Comparison of ENCODE assay signal across 9 mouse cellular contexts in genomic region chrX:140279266-140279665, GRCm38 (mm10).
DNase-seq lines count a peak whose midpoint lies in the region; ATAC-seq and TF ChIP-seq lines count a peak whose summit lies in the region.
"Had no signal": no experiment of that assay in that cellular context is flagged by ENCODE, and none has a peak within 500 bp of the region (broad histone marks: within the 10 kb centered on the region; RNA-seq: fewer than 3 reads in every experiment).

No protein-coding gene starts in this region.

- no peaks in the 10 kb centered on the region for H3K9me3 ChIP-seq in embryonic facial prominence, embryonic 10.5 days
- no peaks in the 10 kb centered on the region for H3K9me3 ChIP-seq in hindbrain, embryonic 16.5 days (ENCODE audit: control insufficient read depth, low read length)
- H3K9me3 ChIP-seq in neural tube, embryonic 15.5 days (replicated peaks) = no peaks in the 10 kb centered on the region

- WGBS in embryonic facial prominence, embryonic 10.5 days = 23% methylated on average over 6 of the region's 6 CpGs
- 17% methylated on average over 5 of the region's 6 CpGs for WGBS in hindbrain, embryonic 16.5 days
- WGBS in neural tube, embryonic 15.5 days = 20% methylated on average over 6 of the region's 6 CpGs

- no peak for DNase-seq in layer of hippocampus, adult 2 months (ENCODE audit: low spot score in 2 of 2)
- no peak for DNase-seq in layer of hippocampus, adult 9-11 months
- peak; percentile 37 for DNase-seq in embryonic facial prominence, embryonic 10.5 days (ENCODE audit: low spot score)
- no peak for DNase-seq in thymus, adult 18-20 months
- DNase-seq in gastrocnemius, postnatal 25 days = no peak
- DNase-seq in T-cell, adult 2 months (ENCODE audit: low spot score) = no peak

- peak; percentile 55 for TF ChIP-seq CTCF in layer of hippocampus, adult 2 months (conservative IDR thresholded peaks at IDR 0.05)

- ATAC-seq in hindbrain, embryonic 16.5 days = peak; percentile 32; the same call in 1 of the 2 replicates
- no peak for ATAC-seq in neural tube, embryonic 15.5 days (ENCODE audit: low FRiP score)

- no peak overlapping the region for H3K27ac ChIP-seq in layer of hippocampus, adult 2 months
- H3K27ac ChIP-seq in embryonic facial prominence, embryonic 10.5 days (replicated peaks) = no peak overlapping the region
- no peak overlapping the region for H3K27ac ChIP-seq in hindbrain, embryonic 16.5 days (ENCODE audit: low read depth, low read length)
- H3K27ac ChIP-seq in neural tube, embryonic 15.5 days (replicated peaks) = no peak overlapping the region

- H3K4me3 ChIP-seq in layer of hippocampus, adult 2 months = no peak overlapping the region
- H3K4me3 ChIP-seq in embryonic facial prominence, embryonic 10.5 days = no peak overlapping the region
- peak overlapping the region; percentile 15 for H3K4me3 ChIP-seq in hindbrain, embryonic 16.5 days (ENCODE audit: low read length)
- peak overlapping the region; percentile 54 for H3K4me3 ChIP-seq in neural tube, embryonic 15.5 days (replicated peaks)
- H3K4me3 ChIP-seq: myocyte had no signal

- H3K9ac ChIP-seq in hindbrain, embryonic 16.5 days (ENCODE audit: low read depth, low read length) = no peak overlapping the region
- H3K9ac ChIP-seq in neural tube, embryonic 15.5 days (replicated peaks) = no peak overlapping the region

- 0 out of 2 replicates have a peak, but pooled peaks cover 8% of the 10 kb centered on the region for H3K4me1 ChIP-seq in embryonic facial prominence, embryonic 10.5 days
- no peaks in the 10 kb centered on the region; the same call in 1 of the 2 replicates for H3K4me1 ChIP-seq in hindbrain, embryonic 16.5 days (ENCODE audit: control insufficient read depth, insufficient read depth, low read depth, low read length)
- H3K4me1 ChIP-seq in neural tube, embryonic 15.5 days = 0 out of 2 replicates have a peak, but pooled peaks cover 7% of the 10 kb centered on the region

- H3K4me2 ChIP-seq in hindbrain, embryonic 16.5 days (ENCODE audit: low read length) = peak overlapping the region; percentile 61
- H3K4me2 ChIP-seq in neural tube, embryonic 15.5 days = peak overlapping the region; percentile 60

- H3K36me3 ChIP-seq in embryonic facial prominence, embryonic 10.5 days (replicated peaks) = no peaks in the 10 kb centered on the region
- no peaks in the 10 kb centered on the region for H3K36me3 ChIP-seq in hindbrain, embryonic 16.5 days (ENCODE audit: control insufficient read depth, insufficient read depth, low read length)
- no peaks in the 10 kb centered on the region for H3K36me3 ChIP-seq in neural tube, embryonic 15.5 days

- H3K27me3 ChIP-seq in embryonic facial prominence, embryonic 10.5 days (replicated peaks; ENCODE audit: low read depth, poor library complexity, severe bottlenecking) = peaks cover 99% of the 10 kb centered on the region
- peaks cover 11% of the 10 kb centered on the region for H3K27me3 ChIP-seq in hindbrain, embryonic 16.5 days (replicated peaks; ENCODE audit: control insufficient read depth, insufficient read depth, low read length)
- peaks cover 48% of the 10 kb centered on the region for H3K27me3 ChIP-seq in neural tube, embryonic 15.5 days (replicated peaks)

Comparison
In these comparisons a context has a peak if more than half of its experiments do, and no peak if none do; other contexts are left out.
1. H3K4me3 ChIP-seq: peak in hindbrain, embryonic 16.5 days (single experiment) and neural tube, embryonic 15.5 days (single experiment); none in layer of hippocampus, adult 2 months (single experiment) and embryonic facial prominence, embryonic 10.5 days (single experiment).